Mouse (Mus musculus) bone marrow, adult 2 months (tissue): ENCODE data around the gene Selenoo. TPM values are rescaled to one million over a fixed set of nuclear protein-coding genes. Genes with fewer than 3 reads are reported as not detected.

Experiments
- H3K27ac ChIP-seq: fragments of 200-500 bp; 2 replicates; pipeline ENCODE4 v1.5.1; 2012; ENCODE audit warnings: low read depth, mild to moderate bottlenecking, control low read depth, inconsistent platforms, low read length; ENCODE audit not compliant: control insufficient read depth, poor library complexity, insufficient read depth
- H3K4me1 ChIP-seq: fragments of 200-500 bp; 2 replicates; pipeline ENCODE4 v1.6.1; 2011; ENCODE audit warnings: low read length; ENCODE audit not compliant: control insufficient read depth, insufficient read depth
- H3K4me3 ChIP-seq: fragments of 200-500 bp; replicated peaks from 2 replicates; pipeline ENCODE3; 2011; ENCODE audit warnings: mild to moderate bottlenecking, low read depth, low read length, control low read depth; ENCODE audit not compliant: control insufficient read depth
- CTCF ChIP-seq: fragments of 200-500 bp; IDR thresholded peaks from 2 replicates; pipeline ENCODE4 v1.5.1; 2011; ENCODE audit warnings: low read length, control low read depth; ENCODE audit not compliant: control insufficient read depth, insufficient read depth
- POLR2A ChIP-seq: fragments of 200-500 bp; IDR thresholded peaks from 2 replicates; pipeline ENCODE4 v1.6.1; 2011; ENCODE audit warnings: low read depth, mild to moderate bottlenecking, control low read depth, low read length, borderline replicate concordance; ENCODE audit not compliant: control insufficient read depth
- WGBS: fragments of 180-500 bp; shearing (Covaris S2); methylation state at CpG from one replicate; pipeline ENCODE4 v1.1.7; 2018; 5-methylcytosine and 5-hydroxymethylcytosine counted together
- polyA plus RNA-seq: library from polyadenylated mRNA; stranded (reverse); fragments of >200 nt; gene quantifications from 2 replicates; pipeline ENCODE4 v1.2.4, GENCODE M21; 2011; ENCODE audit warnings: low replicate concordance; ENCODE audit not compliant: missing spikeins, insufficient read depth, insufficient read length

Selenoo gene
- polyA plus RNA-seq, 1 experiment: 17.9 TPM

DNA sequence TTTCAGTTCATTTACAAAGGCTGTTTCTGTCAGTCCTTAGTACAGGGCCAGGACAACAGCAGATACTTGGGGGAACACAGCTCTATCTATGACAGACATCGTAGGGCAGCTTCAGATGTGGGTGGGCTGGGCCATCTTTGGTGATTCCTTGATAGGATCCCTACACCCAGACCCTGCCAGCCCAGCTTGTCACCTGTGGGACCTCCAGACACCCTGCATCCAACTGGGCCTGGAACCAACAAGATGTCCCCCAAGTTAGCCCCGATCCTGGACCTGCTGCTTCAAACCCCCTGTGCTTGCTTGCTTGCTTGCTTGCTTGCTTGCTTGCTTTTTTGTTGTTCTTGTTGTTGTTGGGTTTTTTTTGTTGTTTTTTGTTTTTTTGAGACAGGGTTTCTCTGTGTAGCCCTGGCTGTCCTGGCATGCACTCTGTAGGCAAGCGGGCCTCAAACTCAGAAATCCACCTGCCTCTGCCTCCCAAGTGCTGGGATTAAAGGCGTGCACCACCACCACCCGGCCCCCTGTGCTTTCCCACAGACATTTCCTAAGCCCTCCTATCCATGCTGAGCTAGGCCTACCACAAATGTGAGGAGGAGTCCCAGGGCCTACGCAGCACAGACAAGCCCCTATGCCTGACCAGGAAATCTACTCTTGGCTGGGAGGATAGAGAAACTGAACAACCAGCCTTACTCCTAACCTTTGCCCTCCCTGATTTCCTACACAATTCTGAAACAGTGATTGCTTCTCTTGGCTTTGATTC, 26.9 kb upstream of the Selenoo start:
- Histone ChIP-seq H3K4me3 (no peak overlapping the region), H3K4me1 (no peaks in the 10 kb centered on the region), H3K27ac (no peak overlapping the region)
- WGBS: 78% methylated on average over 6 of the region's 6 CpGs
- TF ChIP-seq CTCF: no peak
- no peak for TF ChIP-seq POLR2A

DNA sequence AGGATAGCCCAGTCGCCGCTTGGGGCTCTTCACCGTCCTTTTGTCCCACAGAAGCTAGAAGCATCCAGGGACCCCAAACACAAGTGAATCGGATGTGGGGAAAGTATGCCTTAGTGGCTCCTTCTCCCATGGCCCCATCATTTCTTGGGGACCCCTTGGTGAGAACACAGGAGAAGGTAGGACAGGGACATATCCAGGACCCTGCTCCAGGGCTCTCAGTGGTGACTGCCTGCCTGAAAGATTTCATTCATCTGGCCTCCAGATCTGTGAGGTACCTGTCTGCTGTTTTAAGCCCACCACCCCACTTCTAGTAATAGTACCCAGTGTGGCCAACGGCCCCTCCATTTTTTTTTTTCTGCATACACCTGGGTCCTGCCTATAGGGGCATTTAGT, 26.4 kb upstream of the Selenoo start:
- H3K4me3 ChIP-seq: no peak overlapping the region
- no peaks in the 10 kb centered on the region for H3K4me1 ChIP-seq
- no peak overlapping the region for H3K27ac ChIP-seq
- TF ChIP-seq POLR2A (no peak), CTCF (no peak)
- WGBS: 88% methylated on average over 5 of the region's 5 CpGs

DNA sequence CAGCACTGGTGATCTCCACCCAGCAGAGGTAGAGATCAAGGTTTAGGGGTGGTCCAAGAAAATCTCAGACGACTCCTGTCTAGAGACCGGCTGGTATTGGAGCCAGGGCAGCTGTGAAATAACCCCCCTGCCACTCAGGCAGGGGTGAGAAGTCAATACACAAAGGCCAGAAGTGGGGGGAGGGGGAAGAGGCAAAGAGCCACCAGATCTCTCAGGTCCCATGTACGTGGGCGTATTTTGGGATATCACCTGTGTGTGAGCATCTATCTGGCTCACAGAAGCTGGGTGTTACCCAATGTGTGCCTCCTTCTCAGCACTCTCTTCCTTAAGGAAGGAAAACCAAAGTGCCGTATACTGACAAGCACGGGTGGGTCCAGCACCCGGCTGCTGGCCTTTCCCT, 25.9 kb upstream of the Selenoo start:
- no peak overlapping the region for H3K27ac ChIP-seq
- WGBS: 82% methylated on average over 7 of the region's 7 CpGs
- H3K4me3 ChIP-seq: no peak overlapping the region
- TF ChIP-seq POLR2A: no peak
- TF ChIP-seq CTCF: no peak
- H3K4me1 ChIP-seq: no peaks in the 10 kb centered on the region; the same call in 1 of the 2 replicates

DNA sequence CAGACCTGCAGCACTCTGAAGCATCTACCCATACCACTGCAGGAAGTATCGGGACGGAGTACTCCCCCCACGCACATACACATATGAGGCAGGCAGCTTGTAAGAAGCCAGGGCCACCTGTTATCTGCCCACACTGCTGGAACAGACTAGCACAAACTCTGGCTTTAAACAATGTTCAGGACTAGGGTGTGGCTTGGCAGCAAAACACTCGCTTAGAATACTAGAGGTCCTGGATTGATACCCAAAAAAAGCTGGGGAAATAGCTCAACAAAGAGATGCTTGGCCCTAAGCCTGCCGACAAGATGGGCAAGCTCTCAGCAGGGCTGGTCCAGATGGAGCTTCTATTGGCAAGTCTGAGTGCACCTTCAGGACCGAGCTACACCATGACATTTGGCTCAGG, 25.3 kb upstream of the Selenoo start:
- no peak overlapping the region for H3K27ac ChIP-seq
- no peak overlapping the region for H3K4me3 ChIP-seq
- H3K4me1 ChIP-seq: no peaks in the 10 kb centered on the region; the same call in 1 of the 2 replicates
- TF ChIP-seq POLR2A (no peak), CTCF (no peak)
- 78% methylated on average over 6 of the region's 6 CpGs for WGBS

DNA sequence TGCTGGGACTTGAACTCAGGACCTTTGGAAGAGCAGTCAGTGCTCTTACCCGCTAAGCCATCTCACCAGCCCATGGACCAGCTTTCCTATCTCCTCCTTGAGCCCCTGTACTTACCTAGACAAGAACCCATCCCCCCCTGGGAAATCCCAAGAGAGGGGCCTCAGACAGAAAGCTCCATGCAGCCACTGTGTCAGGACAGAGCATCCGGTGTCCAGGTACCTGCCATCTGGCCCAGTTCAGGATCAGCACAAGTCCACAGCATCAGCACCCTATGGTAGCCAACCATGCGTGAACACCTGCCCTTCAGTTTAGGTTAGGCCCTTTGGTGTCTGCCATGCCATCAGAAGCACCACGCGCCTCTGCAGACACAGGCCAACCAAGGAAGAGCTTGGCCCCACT, 24.0 kb upstream of the Selenoo start:
- Histone ChIP-seq H3K27ac (no peak overlapping the region), H3K4me1 (no peaks in the 10 kb centered on the region; the same call in 1 of the 2 replicates), H3K4me3 (no peak overlapping the region)
- TF ChIP-seq CTCF (no peak), POLR2A (no peak)
- 89% methylated on average over 5 of the region's 5 CpGs for WGBS

DNA sequence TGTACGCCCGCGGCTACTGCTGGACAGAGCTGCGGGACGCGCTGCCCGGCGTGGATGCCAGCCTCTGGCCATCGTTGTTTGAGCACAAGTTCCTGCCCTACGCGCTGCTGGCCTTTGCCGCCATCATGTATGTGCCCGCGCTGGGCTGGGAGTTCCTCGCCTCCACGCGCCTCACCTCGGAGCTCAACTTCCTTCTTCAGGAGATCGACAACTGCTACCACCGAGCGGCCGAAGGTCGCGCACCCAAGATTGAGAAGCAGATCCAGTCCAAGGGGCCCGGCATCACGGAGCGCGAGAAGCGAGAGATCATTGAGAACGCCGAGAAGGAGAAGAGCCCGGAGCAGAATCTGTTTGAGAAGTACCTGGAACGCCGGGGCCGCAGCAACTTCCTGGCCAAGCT, 21.3 kb upstream of the Selenoo start:
- Histone ChIP-seq H3K27ac (no peak overlapping the region), H3K4me1 (no peaks in the 10 kb centered on the region; the same call in 1 of the 2 replicates), H3K4me3 (no peak overlapping the region)
- TF ChIP-seq POLR2A: no peak
- 24% methylated on average over 35 of the region's 35 CpGs for WGBS

DNA sequence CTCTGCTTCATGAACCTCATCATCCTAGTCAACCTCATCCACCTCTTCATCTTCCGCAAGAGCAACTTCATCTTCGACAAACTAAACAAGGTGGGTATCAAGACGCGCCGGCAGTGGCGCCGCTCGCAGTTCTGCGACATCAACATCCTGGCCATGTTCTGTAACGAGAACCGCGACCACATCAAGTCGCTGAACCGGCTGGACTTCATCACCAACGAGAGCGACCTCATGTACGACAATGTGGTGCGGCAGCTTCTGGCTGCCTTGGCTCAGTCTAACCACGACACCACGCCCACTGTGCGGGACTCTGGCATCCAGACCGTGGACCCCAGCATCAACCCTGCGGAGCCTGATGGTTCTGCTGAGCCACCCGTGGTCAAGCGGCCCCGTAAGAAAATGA, 20.7 kb upstream of the Selenoo start:
- H3K4me3 ChIP-seq: no peak overlapping the region
- no peak for TF ChIP-seq POLR2A
- TF ChIP-seq CTCF: no peak
- WGBS: 51% methylated on average over 26 of the region's 26 CpGs
- no peaks in the 10 kb centered on the region; the same call in 1 of the 2 replicates for H3K4me1 ChIP-seq
- no peak overlapping the region for H3K27ac ChIP-seq

DNA sequence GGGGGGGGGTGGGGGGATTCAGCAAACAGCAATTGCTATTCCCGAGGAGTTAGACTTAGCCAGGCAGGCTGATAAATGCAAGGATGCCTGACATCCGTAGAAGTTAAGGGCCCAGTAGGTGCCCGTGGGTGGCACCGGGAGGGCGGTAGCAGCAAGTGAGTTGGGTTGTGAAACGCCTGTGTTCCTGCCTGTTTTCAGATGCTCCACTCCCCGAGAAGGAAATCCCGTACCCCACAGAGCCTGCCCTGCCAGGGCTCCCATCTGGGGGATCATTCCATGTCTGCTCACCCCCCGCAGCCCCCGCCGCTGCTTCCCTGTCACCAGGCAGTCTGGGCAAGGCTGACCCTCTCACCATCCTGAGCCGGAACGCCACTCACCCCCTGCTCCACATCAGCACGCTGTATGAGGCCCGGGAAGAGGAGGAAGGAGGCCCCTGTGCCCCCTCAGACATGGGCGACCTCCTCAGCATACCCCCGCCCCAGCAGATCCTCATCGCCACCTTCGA, 19.5 kb upstream of the Selenoo start:
- TF ChIP-seq POLR2A (no peak), CTCF (no peak)
- Histone ChIP-seq H3K4me1 (no peaks in the 10 kb centered on the region; the same call in 1 of the 2 replicates), H3K27ac (no peak overlapping the region), H3K4me3 (no peak overlapping the region)
- 68% methylated on average over 19 of the region's 19 CpGs for WGBS
